Mouse (Mus musculus) G1E (cell line): ENCODE data around the gene Trp53i13. TPM values are rescaled to one million over a fixed set of nuclear protein-coding genes. Genes with fewer than 3 reads are reported as not detected.

Experiments used
- ATAC-seq: 2 replicates; pipeline ENCODE4 v1.8.0; 2016; ENCODE audit warnings: mild to moderate bottlenecking; ENCODE audit not compliant: insufficient number of reproducible peaks, poor library complexity, low FRiP score, severe bottlenecking; ENCODE audit errors: extremely low read depth
- DNase-seq: peaks from one replicate; pipeline ENCODE4 v3.0.0; 2012; ENCODE audit warnings: low spot score
- H3K27me3 ChIP-seq: 2 replicates; pipeline ENCODE4 v1.6.1; 2012; ENCODE audit warnings: mild to moderate bottlenecking, low read length, inconsistent platforms; ENCODE audit not compliant: insufficient read depth
- H3K36me3 ChIP-seq: replicated peaks from 2 replicates; pipeline ENCODE3; 2012; ENCODE audit warnings: mild to moderate bottlenecking, inconsistent platforms
- H3K4me1 ChIP-seq: 2 replicates; pipeline ENCODE4 v1.6.1; 2012; ENCODE audit warnings: low read depth, low read length, inconsistent platforms, mixed read lengths; ENCODE audit not compliant: insufficient read depth
- H3K4me3 ChIP-seq: 2 replicates; pipeline ENCODE4 v1.5.1; 2012; ENCODE audit warnings: low read depth, mild to moderate bottlenecking, inconsistent platforms, low read length, moderate library complexity, mixed read lengths
- H3K9me3 ChIP-seq: replicated peaks from 2 replicates; pipeline ENCODE4 v1.6.1; 2012; ENCODE audit warnings: inconsistent platforms
- CTCF ChIP-seq: IDR thresholded peaks from 2 replicates; pipeline ENCODE4 v1.5.1; 2012; ENCODE audit warnings: low read depth, low read length, inconsistent platforms, mixed read lengths
- GATA1 ChIP-seq: IDR thresholded peaks from 2 replicates; pipeline ENCODE4 v1.6.1; 2012; ENCODE audit warnings: borderline replicate concordance, low read length, inconsistent platforms, mixed read lengths
- GATA2 ChIP-seq: IDR thresholded peaks from 2 replicates; pipeline ENCODE4 v1.6.1; 2012; ENCODE audit warnings: low read depth, low read length, inconsistent platforms, borderline replicate concordance
- POLR2AphosphoS5 ChIP-seq: IDR thresholded peaks from 2 replicates; pipeline ENCODE4 v1.6.1; 2012; ENCODE audit warnings: low read depth, low read length, inconsistent platforms; ENCODE audit not compliant: insufficient replicate concordance
- TAL1 ChIP-seq: conservative IDR thresholded peaks from 2 replicates; pipeline ENCODE4 v1.6.1; 2012; ENCODE audit warnings: low read depth, low read length, inconsistent platforms, mixed read lengths
- polyA plus RNA-seq: library from polyadenylated mRNA; stranded (reverse); fragments of >175 nt; gene quantifications from 2 replicates; pipeline ENCODE4 v1.2.3, GENCODE M21; 2012
- total RNA-seq, 2 experiments: library from RNA; stranded (forward) in 1 of 2; stranded (reverse) in 1 of 2; fragments of 200-1000 nt in 1 of 2; fragments of >200 nt in 1 of 2; fragmentation: Nextera tagmentation in 1 of 2; gene quantifications; 2 replicates each; pipeline ENCODE4 v1.2.3; 2014 to 2017

Trp53i13 gene
- total and polyA plus RNA-seq, 3 experiments: 0.71 to 5.4 (median 1.4) TPM

GRCm38 (mm10) chr11:77525804-77526486 is 10.2 kb upstream of the Trp53i13 start:
- Histone ChIP-seq H3K27me3 (peaks cover 6% of the 10 kb centered on the region), H3K4me3 (no peak overlapping the region), H3K4me1 (peaks cover 8% of the 10 kb centered on the region; the same call in 1 of the 2 replicates), H3K36me3 (peaks cover 8% of the 10 kb centered on the region), H3K9me3 (no peaks in the 10 kb centered on the region)
- ATAC-seq (no peak), DNase-seq (no peak)
- TF ChIP-seq TAL1: no peak
- TF ChIP-seq POLR2AphosphoS5: no peak
- no peak for TF ChIP-seq CTCF
- TF ChIP-seq GATA1: no peak
- TF ChIP-seq GATA2: no peak

GRCm38 (mm10) chr11:77520601-77521529 is 5.1 kb upstream of the Trp53i13 start:
- Histone ChIP-seq H3K4me3 (no peak overlapping the region), H3K27me3 (peaks cover 43% of the 10 kb centered on the region), H3K36me3 (no peaks in the 10 kb centered on the region), H3K9me3 (no peaks in the 10 kb centered on the region), H3K4me1 (peaks cover 27% of the 10 kb centered on the region)
- ATAC-seq (no peak), DNase-seq (peak; percentile 64)
- no peak for TF ChIP-seq CTCF
- no peak for TF ChIP-seq POLR2AphosphoS5
- TF ChIP-seq GATA2: no peak
- TF ChIP-seq GATA1: no peak
- no peak for TF ChIP-seq TAL1

- no peak for TF ChIP-seq POLR2AphosphoS5
- TF ChIP-seq GATA1: no peak
- no peak for TF ChIP-seq GATA2
- TF ChIP-seq TAL1: no peak
- no peak for TF ChIP-seq CTCF
- DNase-seq (no peak), ATAC-seq (no peak)
- H3K4me1 ChIP-seq: peaks cover 46% of the 10 kb centered on the region
- no peaks in the 10 kb centered on the region for H3K36me3 ChIP-seq
- no peaks in the 10 kb centered on the region for H3K9me3 ChIP-seq
- H3K4me3 ChIP-seq: no peak within 1 kb of the TSS
- peaks cover 59% of the 10 kb centered on the region for H3K27me3 ChIP-seq
Observed at GRCm38 (mm10) chr11:77519043-77519442, 3.3 kb upstream of the Trp53i13 start, which contains the start of gene Gm10392. Gene Gm10392 (minus strand): TSS chr11:77519198.

- Histone ChIP-seq H3K4me1 (peaks cover 53% of the 10 kb centered on the region), H3K4me3 (no peak overlapping the region), H3K9me3 (no peaks in the 10 kb centered on the region), H3K36me3 (no peaks in the 10 kb centered on the region), H3K27me3 (peaks cover 59% of the 10 kb centered on the region)
- no peak for DNase-seq
- no peak for ATAC-seq
- TF ChIP-seq GATA1: no peak
- no peak for TF ChIP-seq TAL1
- no peak for TF ChIP-seq CTCF
- TF ChIP-seq POLR2AphosphoS5: no peak
- TF ChIP-seq GATA2: no peak
Observed at GRCm38 (mm10) chr11:77518051-77518798, 2.4 kb upstream of the Trp53i13 start.

- no peaks in the 10 kb centered on the region for H3K9me3 ChIP-seq
- H3K4me3 ChIP-seq: no peak overlapping the region
- no peaks in the 10 kb centered on the region for H3K36me3 ChIP-seq
- TF ChIP-seq GATA1 (no peak), TAL1 (no peak), CTCF (no peak), GATA2 (no peak), POLR2AphosphoS5 (no peak)
- H3K4me1 ChIP-seq: peaks cover 64% of the 10 kb centered on the region
- H3K27me3 ChIP-seq: peaks cover 53% of the 10 kb centered on the region
- DNase-seq (no peak), ATAC-seq (no peak)
Observed at GRCm38 (mm10) chr11:77516553-77517425, 1.0 kb upstream of the Trp53i13 start.
